Mouse (Mus musculus) urinary bladder, adult 18-20 months (tissue): ENCODE results near the gene Krtap1-5.

Experiments used
- DNase-seq, 2 experiments: peaks; one replicate each; pipeline ENCODE4 v3.0.0; 2022; ENCODE audit warnings: low spot score in 2 of 2, mixed read lengths in 2 of 2

Gene Krtap1-5

DNA sequence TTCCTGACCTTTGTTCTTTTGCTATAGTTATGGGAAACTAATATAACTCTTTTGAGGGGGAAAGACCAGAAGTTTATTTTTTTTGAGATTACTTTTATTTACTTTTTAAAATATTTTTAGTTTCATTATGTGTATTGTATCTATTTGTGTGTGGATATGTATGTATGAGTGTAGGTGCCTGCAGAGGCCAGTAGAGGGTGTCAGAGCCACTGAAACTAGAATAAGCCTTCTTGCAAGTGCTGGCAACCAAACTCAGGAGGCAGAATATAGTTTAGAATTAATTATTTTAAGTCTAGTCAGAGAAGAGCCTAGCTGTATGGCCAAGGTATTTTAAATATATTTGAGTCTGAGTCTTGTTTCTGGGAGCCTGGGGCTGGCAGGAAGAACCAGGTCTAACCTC, 32.9 kb downstream of the Krtap1-5 start:
- DNase-seq, result no peak

DNA sequence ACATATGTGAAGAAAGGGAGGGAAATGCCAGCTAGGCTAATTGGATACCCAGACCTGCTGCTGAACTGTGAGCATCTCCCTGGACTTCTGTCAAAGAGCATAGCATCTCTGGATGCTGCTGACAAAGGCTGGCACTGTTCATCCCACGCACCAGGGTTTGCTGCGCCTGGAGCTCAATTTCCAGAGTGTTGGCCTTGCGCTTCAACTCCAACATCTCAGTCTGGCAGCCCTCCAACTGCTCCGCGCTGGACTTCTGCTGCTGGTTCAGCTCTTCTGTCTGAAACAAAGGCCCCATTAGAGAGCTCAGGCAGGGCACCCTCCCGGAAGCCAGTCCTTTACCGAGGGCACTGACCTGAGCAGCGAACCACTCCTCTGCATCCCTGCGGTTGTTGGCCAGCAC, 41.1 kb downstream of the Krtap1-5 start:
- DNase-seq, result no peak
